Mouse (Mus musculus) kidney, adult 2 months (tissue): ENCODE data around the gene Anapc7.

ENCODE experiments used
- CTCF ChIP-seq: fragments of 200-500 bp; conservative IDR thresholded peaks from 2 replicates; pipeline ENCODE4 v1.5.1; 2011; ENCODE audit warnings: low read depth, mild to moderate bottlenecking, control low read depth, low read length, moderate library complexity, mixed read lengths; ENCODE audit not compliant: insufficient read depth, insufficient read length
- POLR2A ChIP-seq: fragments of 200-500 bp; IDR thresholded peaks from one replicate; pipeline ENCODE4 v1.6.1; 2011; ENCODE audit warnings: low read depth, low read length, control low read depth

GRCm38 (mm10) chr5:122411892-122412291 lies 9.6 kb upstream of the Anapc7 start:
- no peak for TF ChIP-seq CTCF
- no peak for TF ChIP-seq POLR2A
